Mouse (Mus musculus): ENCODE measurements around the gene Rin3.

Gene Rin3

DNA sequence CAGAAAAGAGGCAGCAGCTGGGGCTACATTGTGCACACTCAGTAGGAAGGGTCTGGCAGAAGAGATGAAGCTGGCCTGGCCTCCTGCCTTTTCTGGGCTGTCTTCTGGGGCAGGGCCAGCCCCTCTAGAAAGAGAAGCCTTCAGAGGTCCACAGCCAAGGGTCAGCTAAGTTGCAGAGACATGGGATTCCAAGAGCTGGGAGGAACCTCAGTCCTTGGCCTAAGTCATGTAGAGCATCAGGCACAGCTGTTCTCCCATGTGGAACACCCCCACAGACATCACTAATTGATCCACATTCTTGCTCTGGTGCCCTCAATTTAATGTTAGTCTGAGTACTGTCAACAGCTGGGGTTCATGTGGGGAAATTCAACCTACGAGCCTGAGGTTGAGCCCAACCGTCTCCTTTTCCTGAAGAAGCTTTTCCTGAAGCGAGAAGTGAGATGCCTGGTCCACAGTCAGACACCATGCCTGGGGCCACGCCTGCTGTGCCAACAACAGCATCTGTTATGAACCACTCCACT is 20.0 kb downstream of the Rin3 start:
- no peak for DNase-seq (ENCODE audit: extremely low spot score)

GRCm38 (mm10) chr12:102303867-102304266 is 21.0 kb downstream of the Rin3 start:
- no peak for DNase-seq (ENCODE audit: extremely low spot score)

GRCm38 (mm10) chr12:102305069-102305836 is 22.4 kb downstream of the Rin3 start:
- DNase-seq (ENCODE audit: extremely low spot score), result no peak

- DNase-seq (ENCODE audit: extremely low spot score), result no peak
Observed at GRCm38 (mm10) chr12:102308001-102308456, 25.2 kb downstream of the Rin3 start.

DNA sequence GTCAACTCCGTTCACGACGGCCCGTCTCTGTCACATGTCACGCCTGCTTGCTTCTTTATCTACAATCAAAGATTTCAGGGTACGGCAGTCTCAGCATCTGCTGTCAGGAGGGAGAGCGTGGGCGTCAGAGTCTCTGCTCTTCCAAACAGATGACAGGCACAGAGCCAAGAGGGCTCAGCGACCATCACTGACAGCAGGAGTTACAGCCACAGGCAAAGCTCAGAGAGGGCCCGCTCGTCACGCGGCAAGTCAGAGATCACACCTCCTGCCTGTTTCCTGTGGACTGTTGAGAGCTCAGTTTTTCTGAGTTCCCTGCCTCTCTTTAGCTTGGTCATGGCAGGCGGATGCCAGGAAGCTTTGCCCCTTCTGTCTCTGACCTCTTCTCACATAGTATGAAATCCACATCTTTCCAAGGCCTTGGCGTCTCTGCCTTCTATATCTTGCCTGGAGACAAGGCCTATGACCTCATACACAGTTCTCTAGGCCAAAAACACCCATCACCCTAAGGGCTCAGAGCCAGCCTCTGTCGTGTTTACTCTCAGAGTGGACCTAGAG is 25.7 kb downstream of the Rin3 start:
- no peak for DNase-seq (ENCODE audit: extremely low spot score)

DNA sequence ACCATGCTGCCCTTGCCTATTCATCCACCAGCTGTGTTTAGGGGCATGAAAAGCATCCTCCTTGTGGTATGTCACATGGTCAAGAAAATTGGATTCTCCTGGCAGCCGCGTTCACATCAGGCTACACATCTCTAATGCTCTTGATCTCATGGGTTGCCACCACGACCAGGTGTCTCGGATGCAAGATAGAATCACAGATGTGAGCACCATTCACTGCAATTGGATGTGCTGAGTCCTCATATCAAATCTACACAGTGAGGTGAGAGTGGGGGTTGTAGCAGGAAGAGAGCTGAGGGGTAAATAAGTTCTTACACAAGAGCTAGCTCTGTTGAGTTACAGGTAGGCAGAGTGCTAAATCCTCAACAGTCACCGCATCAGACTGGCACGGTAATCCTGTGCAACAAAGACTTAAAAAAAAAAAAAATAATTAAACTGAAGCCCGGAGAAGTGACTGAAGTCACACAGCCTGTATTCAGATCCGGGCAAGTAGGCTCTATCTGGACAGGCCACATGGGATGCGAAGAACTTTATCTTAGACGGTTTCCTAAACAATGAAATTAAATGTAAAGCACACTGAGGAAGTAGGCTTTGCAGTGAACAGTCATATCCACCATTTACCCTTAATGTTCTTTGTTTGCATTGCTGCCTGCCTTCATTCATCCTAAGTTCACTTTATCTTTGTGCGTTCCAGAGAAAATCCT is 26.4 kb downstream of the Rin3 start:
- DNase-seq (ENCODE audit: extremely low spot score), result no peak

GRCm38 (mm10) chr12:102309800-102310195 is 26.9 kb downstream of the Rin3 start:
- no peak for DNase-seq (ENCODE audit: extremely low spot score)

DNA sequence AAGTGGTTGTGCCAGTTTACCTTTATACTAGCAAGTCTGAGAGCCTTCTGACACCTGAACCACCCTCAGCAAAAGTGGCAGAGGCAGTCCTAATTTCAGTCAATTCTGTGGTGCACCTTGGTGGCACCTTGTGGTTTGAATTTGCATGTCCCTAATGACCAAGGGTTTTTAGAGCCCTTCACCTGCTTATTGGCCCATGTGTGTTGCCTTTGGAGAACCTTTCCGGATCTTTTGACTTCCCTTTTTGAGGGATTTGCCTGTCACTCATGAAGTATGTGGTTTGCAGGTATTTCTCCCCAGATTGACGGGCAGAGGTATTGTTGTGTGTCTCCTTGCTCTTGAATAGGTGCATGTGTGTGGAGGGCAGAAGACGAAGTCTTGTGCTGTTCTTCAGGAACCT is 27.4 kb downstream of the Rin3 start:
- DNase-seq (ENCODE audit: extremely low spot score), result no peak

DNA sequence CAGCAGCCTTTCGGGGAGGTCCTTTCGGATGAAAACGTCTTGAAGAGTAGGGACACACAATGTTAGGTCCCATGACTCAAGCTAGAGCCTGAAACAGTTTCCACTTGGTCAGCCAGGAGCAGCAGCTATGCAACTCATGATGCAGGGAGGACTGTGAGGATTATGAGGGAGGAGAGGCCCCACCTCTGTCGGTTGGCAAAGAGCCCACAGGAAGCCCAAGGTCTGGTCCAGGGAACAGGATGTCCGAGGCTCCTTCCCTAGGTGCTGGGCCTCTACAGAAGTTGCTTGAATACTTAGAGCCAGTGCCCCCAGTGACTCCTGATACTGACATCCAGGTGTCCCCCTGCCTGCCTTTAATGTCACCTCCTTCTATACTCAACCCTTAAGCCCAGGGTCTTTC is 28.6 kb downstream of the Rin3 start:
- no peak for DNase-seq (ENCODE audit: extremely low spot score)

GRCm38 (mm10) chr12:102319150-102319549 is 36.3 kb downstream of the Rin3 start:
- DNase-seq (ENCODE audit: extremely low spot score), result no peak

- DNase-seq (ENCODE audit: extremely low spot score), result no peak
Observed at GRCm38 (mm10) chr12:102319899-102320298, 37.1 kb downstream of the Rin3 start.

DNA sequence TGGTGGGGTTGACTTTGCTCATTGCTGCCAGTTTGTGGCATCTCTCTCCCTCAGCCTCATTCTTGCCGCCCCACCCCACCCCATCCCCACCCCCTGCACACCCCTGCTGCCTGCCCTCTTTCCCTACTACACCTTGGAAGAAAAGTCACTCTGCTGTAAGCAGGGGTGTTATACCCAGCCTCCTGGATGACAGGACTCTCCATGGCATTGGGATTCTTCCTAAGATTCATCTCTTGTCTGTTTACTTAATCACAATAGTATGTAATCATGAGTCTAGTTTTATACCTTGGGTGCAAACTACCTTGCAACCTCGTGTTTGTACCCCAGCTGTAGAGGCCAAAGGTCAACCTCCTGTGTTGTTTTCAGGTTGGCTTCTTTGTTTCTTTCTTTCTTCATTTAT is 37.5 kb downstream of the Rin3 start:
- DNase-seq (ENCODE audit: extremely low spot score), result no peak

GRCm38 (mm10) chr12:102321064-102321728 is 38.3 kb downstream of the Rin3 start:
- DNase-seq (ENCODE audit: extremely low spot score), result no peak

- no peak for DNase-seq (ENCODE audit: extremely low spot score)
Observed at GRCm38 (mm10) chr12:102321855-102322254, 39.0 kb downstream of the Rin3 start.

- DNase-seq (ENCODE audit: extremely low spot score), result no peak
Observed at GRCm38 (mm10) chr12:102323392-102323791, 40.5 kb downstream of the Rin3 start.

DNA sequence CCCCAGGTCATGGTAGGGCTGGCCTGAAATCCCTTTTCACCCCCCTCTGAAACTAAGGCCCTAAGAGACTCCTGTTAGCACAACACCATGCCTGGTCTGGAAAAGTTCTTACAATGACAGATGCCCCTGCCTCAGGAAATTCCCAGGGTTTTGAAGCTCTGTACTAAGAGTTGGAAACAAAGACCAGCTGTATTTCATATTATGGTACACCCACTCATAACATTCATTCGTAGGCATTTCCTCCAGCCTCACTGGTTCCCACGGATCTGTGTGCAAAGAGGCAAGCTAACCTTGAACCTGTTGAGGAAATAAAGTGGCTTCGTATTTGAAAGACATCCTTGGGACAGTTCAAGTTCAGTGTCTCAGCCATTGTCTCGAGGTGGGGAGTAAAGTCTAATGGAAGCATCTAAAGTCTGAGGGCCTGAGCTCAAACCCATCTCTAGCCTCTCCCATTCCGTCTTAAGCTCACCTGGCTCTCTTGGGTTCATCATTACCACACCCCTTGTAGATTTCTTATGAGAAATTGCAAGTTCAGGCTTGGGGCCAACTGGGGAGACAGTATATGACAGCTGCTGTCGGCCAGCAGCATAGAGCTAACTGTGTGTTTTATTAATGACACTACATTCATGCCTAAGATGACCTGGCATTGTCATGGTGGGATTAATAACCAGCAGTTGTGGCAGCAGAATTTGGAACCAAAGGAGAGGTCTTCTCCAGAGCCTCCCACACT is 41.5 kb downstream of the Rin3 start:
- DNase-seq (ENCODE audit: extremely low spot score), result no peak

- no peak for DNase-seq (ENCODE audit: extremely low spot score)
Observed at GRCm38 (mm10) chr12:102324886-102325220, 42.0 kb downstream of the Rin3 start.

DNA sequence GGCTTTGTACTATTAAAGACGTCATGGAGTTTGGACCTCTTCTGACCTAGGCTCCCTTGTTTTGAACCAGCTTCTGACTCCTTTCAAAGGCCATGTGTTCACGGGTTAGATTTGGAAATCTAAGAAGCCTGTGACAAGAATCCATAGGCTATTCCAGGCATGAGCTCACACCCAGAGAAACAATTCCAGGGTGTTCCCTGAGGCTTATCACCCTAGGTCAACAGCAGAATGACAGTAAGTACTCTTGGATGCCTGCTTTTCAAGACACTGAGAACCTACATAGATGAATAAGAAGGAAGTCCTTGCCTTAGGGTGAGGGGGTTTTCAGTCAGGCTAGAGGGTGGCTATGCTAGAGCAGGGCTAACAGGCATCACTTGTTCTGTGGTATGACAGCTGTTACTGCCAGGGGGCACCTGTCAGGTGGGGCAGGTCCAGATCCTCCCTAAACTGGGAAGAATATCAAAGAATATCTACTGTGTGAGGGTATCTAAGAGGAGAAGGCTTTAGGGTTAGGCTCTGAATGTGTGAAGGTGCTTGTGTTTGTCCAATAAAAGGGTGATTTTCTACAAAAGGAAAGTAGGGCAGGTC is 44.0 kb downstream of the Rin3 start:
- no peak for DNase-seq (ENCODE audit: extremely low spot score)

DNA sequence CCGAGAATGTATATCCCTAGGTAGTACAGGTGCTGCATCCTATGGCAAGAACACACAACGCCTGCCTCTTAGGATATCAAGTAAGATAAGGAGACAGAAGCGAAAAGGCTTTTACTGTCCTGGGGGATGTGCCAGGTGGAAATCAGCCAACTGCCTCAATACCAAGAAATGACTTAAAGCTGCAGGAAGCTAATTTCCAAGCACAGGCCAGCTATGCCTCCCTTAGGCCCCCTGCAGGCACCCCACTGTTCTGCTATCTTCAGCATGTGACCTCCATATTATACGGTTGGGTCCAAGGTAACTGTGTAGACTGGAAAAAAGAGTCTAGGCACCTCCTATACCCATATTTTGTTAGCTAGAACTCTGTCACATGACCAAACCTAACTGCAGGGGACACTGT is 44.7 kb downstream of the Rin3 start:
- no peak for DNase-seq (ENCODE audit: extremely low spot score)

DNA sequence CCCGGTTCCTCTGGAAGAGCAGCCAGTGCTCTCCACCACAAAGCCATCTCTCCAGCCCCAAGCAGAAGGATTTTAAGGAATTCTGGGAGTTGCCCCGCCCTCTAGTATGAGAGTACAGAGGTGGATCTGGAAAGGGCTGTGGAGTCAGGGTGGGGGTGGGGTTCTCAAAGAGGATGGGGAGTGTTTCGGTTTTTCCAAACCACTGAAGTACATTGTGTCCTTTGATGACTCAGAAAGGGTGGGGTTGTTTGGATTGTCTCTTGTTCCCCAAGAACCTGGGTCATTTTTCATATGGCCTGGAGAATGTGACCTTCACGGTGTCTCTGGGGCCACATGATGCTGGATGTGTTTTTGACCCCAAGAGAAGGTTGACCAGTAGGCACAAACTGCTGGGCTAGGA is 45.2 kb downstream of the Rin3 start:
- no peak for DNase-seq (ENCODE audit: extremely low spot score)

DNA sequence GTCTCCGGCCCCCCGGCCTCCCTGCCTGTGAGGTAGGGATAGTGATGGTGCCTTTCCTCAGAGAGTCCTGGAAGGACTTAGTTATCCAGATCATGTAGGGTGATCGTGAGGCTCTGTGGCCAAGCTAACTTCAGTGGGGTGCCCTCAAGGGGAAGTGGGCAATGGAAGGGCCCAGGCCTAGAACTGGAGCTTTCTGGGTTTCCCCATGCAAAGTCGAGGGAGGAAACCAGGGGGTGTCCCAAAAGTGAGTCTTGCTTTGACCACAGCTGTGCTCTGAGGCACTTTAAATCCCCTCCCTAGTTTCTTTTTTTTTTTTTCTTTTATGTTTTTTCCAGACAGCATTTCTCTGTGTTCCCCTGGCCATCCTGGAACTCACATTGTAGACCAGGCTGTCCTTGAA is 47.3 kb downstream of the Rin3 start:
- no peak for DNase-seq (ENCODE audit: extremely low spot score)
